Mouse (Mus musculus): Measurements from ENCODE around the gene Gpr18.

DNA sequence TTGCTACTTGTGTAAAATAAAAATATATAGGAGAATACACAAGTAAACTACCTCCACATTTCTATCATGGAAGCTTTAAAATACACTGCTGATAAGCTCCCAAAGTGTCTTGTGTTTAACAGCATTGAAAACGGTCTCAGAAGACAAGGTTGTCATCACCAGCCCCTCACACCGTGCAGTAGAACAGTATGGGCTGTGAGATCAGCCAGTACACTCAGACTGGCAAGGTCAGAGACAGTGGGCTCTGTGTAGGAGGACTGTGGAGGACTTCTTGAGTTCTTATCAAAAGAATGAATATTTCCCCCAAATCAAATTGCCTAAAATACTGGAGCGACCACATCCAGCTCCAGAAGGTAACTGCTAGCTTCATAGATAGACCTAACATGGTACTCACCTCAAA lies 24.0 kb upstream of the Gpr18 start:
- no peak for TF ChIP-seq CTCF (IDR thresholded peaks at IDR 0.05; ENCODE audit: low read depth)
- no peak for TF ChIP-seq EP300 (IDR thresholded peaks at IDR 0.05; ENCODE audit: low read depth)

Data from liver, postnatal 0 days (tissue).